Mouse (Mus musculus): ENCODE results near the gene Avpr1a. TPM values are rescaled to one million over a fixed set of nuclear protein-coding genes. Genes with fewer than 3 reads are reported as not detected.

Gene Avpr1a
- polyA plus RNA-seq, 1 experiment from 2014 or later = 0.62 TPM

- H3K9me3 ChIP-seq (replicated peaks; ENCODE audit: control insufficient read depth, low read length) = no peaks in the 10 kb centered on the region
- no peak overlapping the region for H3K4me2 ChIP-seq (ENCODE audit: low read depth, low read length)
- H3K4me1 ChIP-seq (ENCODE audit: control insufficient read depth, insufficient read depth, low read length) = peaks cover 9% of the 10 kb centered on the region
- H3K36me3 ChIP-seq (ENCODE audit: control insufficient read depth, insufficient read depth) = no peaks in the 10 kb centered on the region
- peaks cover 36% of the 10 kb centered on the region for H3K27me3 ChIP-seq (ENCODE audit: control insufficient read depth, insufficient read depth, low read length)
- H3K27ac ChIP-seq (ENCODE audit: low read length) = no peak overlapping the region
- H3K9ac ChIP-seq (ENCODE audit: low read length) = no peak overlapping the region
- H3K4me3 ChIP-seq (ENCODE audit: low read length) = no peak overlapping the region; the same call in 1 of the 2 replicates
- ATAC-seq (replicated peaks; ENCODE audit: extremely low read depth, insufficient read depth, low FRiP score) = no peak
These were observed 1.6 kb downstream of the Avpr1a start for GRCm38 (mm10) chr10:122449856-122450255.

GRCm38 (mm10) chr10:122453466-122453865 lies 5.2 kb downstream of the Avpr1a start:
- Histone ChIP-seq H3K27ac (ENCODE audit: low read length) (no peak overlapping the region), H3K27me3 (ENCODE audit: control insufficient read depth, insufficient read depth, low read length) (peaks cover 22% of the 10 kb centered on the region), H3K4me1 (ENCODE audit: control insufficient read depth, insufficient read depth, low read length) (peaks cover 7% of the 10 kb centered on the region), H3K4me3 (ENCODE audit: low read length) (no peak overlapping the region), H3K9ac (ENCODE audit: low read length) (no peak overlapping the region), H3K36me3 (ENCODE audit: control insufficient read depth, insufficient read depth) (no peaks in the 10 kb centered on the region), H3K9me3 (replicated peaks; ENCODE audit: control insufficient read depth, low read length) (no peaks in the 10 kb centered on the region), H3K4me2 (ENCODE audit: low read depth, low read length) (peak overlapping the region; percentile 18; the same call in 1 of the 2 replicates)
- 30% methylated on average over 3 of the region's 3 CpGs for WGBS
- no peak for ATAC-seq (replicated peaks; ENCODE audit: extremely low read depth, insufficient read depth, low FRiP score)

GRCm38 (mm10) chr10:122455793-122456192 lies 7.5 kb downstream of the Avpr1a start:
- 89% methylated on average over 11 of the region's 11 CpGs for WGBS
- no peak overlapping the region for H3K9ac ChIP-seq (ENCODE audit: low read length)
- no peak overlapping the region for H3K4me2 ChIP-seq (ENCODE audit: low read depth, low read length)
- H3K9me3 ChIP-seq (replicated peaks; ENCODE audit: control insufficient read depth, low read length) = peaks cover 3% of the 10 kb centered on the region; the same call in 1 of the 2 replicates
- peaks cover 7% of the 10 kb centered on the region for H3K27me3 ChIP-seq (ENCODE audit: control insufficient read depth, insufficient read depth, low read length)
- no peak overlapping the region for H3K4me3 ChIP-seq (ENCODE audit: low read length)
- no peak overlapping the region for H3K27ac ChIP-seq (ENCODE audit: low read length)
- ATAC-seq (replicated peaks; ENCODE audit: extremely low read depth, insufficient read depth, low FRiP score) = no peak
- H3K36me3 ChIP-seq (ENCODE audit: control insufficient read depth, insufficient read depth) = no peaks in the 10 kb centered on the region
- peaks cover 3% of the 10 kb centered on the region; the same call in 1 of the 2 replicates for H3K4me1 ChIP-seq (ENCODE audit: control insufficient read depth, insufficient read depth, low read length)

- Histone ChIP-seq H3K27me3 (ENCODE audit: control insufficient read depth, insufficient read depth, low read length) (no peaks in the 10 kb centered on the region), H3K4me3 (ENCODE audit: low read length) (no peak overlapping the region), H3K9me3 (replicated peaks; ENCODE audit: control insufficient read depth, low read length) (no peaks in the 10 kb centered on the region), H3K4me2 (ENCODE audit: low read depth, low read length) (no peak overlapping the region), H3K4me1 (ENCODE audit: control insufficient read depth, insufficient read depth, low read length) (no peaks in the 10 kb centered on the region), H3K9ac (ENCODE audit: low read length) (no peak overlapping the region), H3K36me3 (ENCODE audit: control insufficient read depth, insufficient read depth) (no peaks in the 10 kb centered on the region), H3K27ac (ENCODE audit: low read length) (no peak overlapping the region)
- ATAC-seq (replicated peaks; ENCODE audit: extremely low read depth, insufficient read depth, low FRiP score) = no peak
- 86% methylated on average over 5 of the region's 5 CpGs for WGBS
These were observed 28.5 kb downstream of the Avpr1a start for GRCm38 (mm10) chr10:122476846-122477245.

GRCm38 (mm10) chr10:122498551-122498950 lies 50.3 kb downstream of the Avpr1a start:
- Histone ChIP-seq H3K27ac (ENCODE audit: low read length) (no peak overlapping the region), H3K4me3 (ENCODE audit: low read length) (no peak overlapping the region), H3K27me3 (ENCODE audit: control insufficient read depth, insufficient read depth, low read length) (no peaks in the 10 kb centered on the region), H3K9me3 (replicated peaks; ENCODE audit: control insufficient read depth, low read length) (no peaks in the 10 kb centered on the region), H3K36me3 (ENCODE audit: control insufficient read depth, insufficient read depth) (no peaks in the 10 kb centered on the region), H3K9ac (ENCODE audit: low read length) (no peak overlapping the region), H3K4me1 (ENCODE audit: control insufficient read depth, insufficient read depth, low read length) (no peaks in the 10 kb centered on the region), H3K4me2 (ENCODE audit: low read depth, low read length) (no peak overlapping the region)
- no peak for ATAC-seq (replicated peaks; ENCODE audit: extremely low read depth, insufficient read depth, low FRiP score)
- 60% methylated on average over 2 of the region's 2 CpGs for WGBS

- WGBS = 83% methylated on average over 6 of the region's 6 CpGs
- no peak overlapping the region for H3K27ac ChIP-seq (ENCODE audit: low read length)
- no peak overlapping the region for H3K9ac ChIP-seq (ENCODE audit: low read length)
- no peaks in the 10 kb centered on the region for H3K27me3 ChIP-seq (ENCODE audit: control insufficient read depth, insufficient read depth, low read length)
- H3K36me3 ChIP-seq (ENCODE audit: control insufficient read depth, insufficient read depth) = no peaks in the 10 kb centered on the region
- ATAC-seq (replicated peaks; ENCODE audit: extremely low read depth, insufficient read depth, low FRiP score) = no peak
- H3K4me3 ChIP-seq (ENCODE audit: low read length) = no peak overlapping the region
- H3K9me3 ChIP-seq (replicated peaks; ENCODE audit: control insufficient read depth, low read length) = no peaks in the 10 kb centered on the region
- no peak overlapping the region for H3K4me2 ChIP-seq (ENCODE audit: low read depth, low read length)
- H3K4me1 ChIP-seq (ENCODE audit: control insufficient read depth, insufficient read depth, low read length) = no peaks in the 10 kb centered on the region
These were observed 51.0 kb downstream of the Avpr1a start for GRCm38 (mm10) chr10:122499306-122499705.

Other genes starting within 250 kb of the Avpr1a start
- 5.9 and 9.4 TPM in 2 replicates for gene Ppm1h, start 230.3 kb downstream of the Avpr1a start, polyA plus RNA-seq (2015; fragmentation: Nextera tagmentation; extraction: Ambion mirVana)

Data from heart, embryonic 16.5 days (tissue).